Mouse (Mus musculus): Measurements from ENCODE around the gene Cts8. TPM values are rescaled to one million over a fixed set of nuclear protein-coding genes. Genes with fewer than 3 reads are reported as not detected.

Gene Cts8
- total RNA-seq (2014; rRNA removed): not detected in 2 replicates
- polyA plus RNA-seq (2015; fragmentation: Nextera tagmentation; extraction: Ambion mirVana): not detected in 2 replicates

- Histone ChIP-seq H3K4me3 (ENCODE audit: low read depth, low read length) (no peak within 1 kb of the TSS), H3K27ac (ENCODE audit: low read depth, low read length) (no peak within 1 kb of the TSS), H3K4me1 (ENCODE audit: insufficient read depth, low read length) (no peaks in the 10 kb centered on the region), H3K36me3 (ENCODE audit: insufficient read depth, low read length) (no peaks in the 10 kb centered on the region), H3K9ac (replicated peaks; ENCODE audit: low read length, poor library complexity, severe bottlenecking) (no peak within 1 kb of the TSS), H3K9me3 (ENCODE audit: low read length) (peaks cover 30% of the 10 kb centered on the region; the same call in 1 of the 2 replicates), H3K4me2 (ENCODE audit: low read depth, low read length, poor library complexity, severe bottlenecking) (no peak within 1 kb of the TSS), H3K27me3 (ENCODE audit: insufficient read depth, low read length) (no peaks in the 10 kb centered on the region)
- TF ChIP-seq CTCF (IDR thresholded peaks at IDR 0.05): no peak
- ATAC-seq (ENCODE audit: low FRiP score) (no peak), DNase-seq (ENCODE audit: low spot score) (no peak)
- 81% methylated on average over 2 of the region's 2 CpGs for WGBS
Measured at GRCm38 (mm10) chr13:61255258-61255657, at the start of gene Cts8. Cts8 (minus strand) TSS chr13:61255358.

GRCm38 (mm10) chr13:61288739-61289138, 33.6 kb upstream of the Cts8 start, which contains the start of gene Gm49398:
Gm49398 (minus strand) TSS chr13:61288839.
- 83% methylated on average over 2 of the region's 2 CpGs for WGBS
- no peak within 1 kb of the TSS for H3K27ac ChIP-seq (ENCODE audit: low read depth, low read length)
- no peak for ATAC-seq (ENCODE audit: low FRiP score)
- TF ChIP-seq CTCF (IDR thresholded peaks at IDR 0.05): no peak
- H3K9ac ChIP-seq (replicated peaks; ENCODE audit: low read length, poor library complexity, severe bottlenecking): no peak within 1 kb of the TSS
- peaks cover 32% of the 10 kb centered on the region for H3K9me3 ChIP-seq (ENCODE audit: low read length)
- H3K36me3 ChIP-seq (ENCODE audit: insufficient read depth, low read length): no peaks in the 10 kb centered on the region
- no peak within 1 kb of the TSS for H3K4me2 ChIP-seq (ENCODE audit: low read depth, low read length, poor library complexity, severe bottlenecking)
- H3K4me3 ChIP-seq (ENCODE audit: low read depth, low read length): no peak within 1 kb of the TSS
- DNase-seq (ENCODE audit: low spot score): no peak
- H3K4me1 ChIP-seq (ENCODE audit: insufficient read depth, low read length): no peaks in the 10 kb centered on the region
- H3K27me3 ChIP-seq (ENCODE audit: insufficient read depth, low read length): no peaks in the 10 kb centered on the region

GRCm38 (mm10) chr13:61241076-61241947, 13.8 kb downstream of the Cts8 start:
- DNase-seq (ENCODE audit: low spot score) (peak; percentile 15), ATAC-seq (ENCODE audit: low FRiP score) (no peak)
- 66% methylated on average over 13 of the region's 13 CpGs for WGBS
- H3K27ac ChIP-seq (ENCODE audit: low read depth, low read length): no peak overlapping the region
- no peaks in the 10 kb centered on the region for H3K4me1 ChIP-seq (ENCODE audit: insufficient read depth, low read length)
- no peaks in the 10 kb centered on the region for H3K27me3 ChIP-seq (ENCODE audit: insufficient read depth, low read length)
- H3K4me2 ChIP-seq (ENCODE audit: low read depth, low read length, poor library complexity, severe bottlenecking): no peak overlapping the region
- no peaks in the 10 kb centered on the region for H3K36me3 ChIP-seq (ENCODE audit: insufficient read depth, low read length)
- H3K4me3 ChIP-seq (ENCODE audit: low read depth, low read length): no peak overlapping the region
- peak; percentile 60 for TF ChIP-seq CTCF (IDR thresholded peaks at IDR 0.05)
- H3K9ac ChIP-seq (replicated peaks; ENCODE audit: low read length, poor library complexity, severe bottlenecking): no peak overlapping the region
- peaks cover 18% of the 10 kb centered on the region; the same call in 1 of the 2 replicates for H3K9me3 ChIP-seq (ENCODE audit: low read length)

- no peak for TF ChIP-seq CTCF (IDR thresholded peaks at IDR 0.05)
- no peak within 1 kb of the TSS for H3K27ac ChIP-seq (ENCODE audit: low read depth, low read length)
- ATAC-seq (ENCODE audit: low FRiP score) (no peak), DNase-seq (ENCODE audit: low spot score) (no peak)
- H3K27me3 ChIP-seq (ENCODE audit: insufficient read depth, low read length): no peaks in the 10 kb centered on the region
- peaks cover 51% of the 10 kb centered on the region for H3K9me3 ChIP-seq (ENCODE audit: low read length)
- H3K4me2 ChIP-seq (ENCODE audit: low read depth, low read length, poor library complexity, severe bottlenecking): no peak within 1 kb of the TSS
- no peaks in the 10 kb centered on the region for H3K36me3 ChIP-seq (ENCODE audit: insufficient read depth, low read length)
- no peaks in the 10 kb centered on the region for H3K4me1 ChIP-seq (ENCODE audit: insufficient read depth, low read length)
- no peak within 1 kb of the TSS for H3K9ac ChIP-seq (replicated peaks; ENCODE audit: low read length, poor library complexity, severe bottlenecking)
- H3K4me3 ChIP-seq (ENCODE audit: low read depth, low read length): no peak within 1 kb of the TSS
- 82% methylated on average over 3 of the region's 3 CpGs for WGBS
Measured at GRCm38 (mm10) chr13:61203310-61203709, 51.8 kb downstream of the Cts8 start, which contains the start of gene Cts6. Cts6 (minus strand) TSS chr13:61203410.

Other genes starting within 250 kb of the Cts8 start
- gene Ctsj, start 249.4 kb downstream of the Cts8 start, total RNA-seq (2014; rRNA removed): not detected in 2 replicates
- gene Ctsj, start 249.4 kb downstream of the Cts8 start, polyA plus RNA-seq (2015; fragmentation: Nextera tagmentation; extraction: Ambion mirVana): not detected in 2 replicates
- gene Ctsq, start 214.7 kb downstream of the Cts8 start, total RNA-seq (2014; rRNA removed): not detected in 2 replicates
- not detected in 2 replicates for gene Ctsq, start 214.7 kb downstream of the Cts8 start, polyA plus RNA-seq (2015; fragmentation: Nextera tagmentation; extraction: Ambion mirVana)
- gene Ctsr, start 91.1 kb downstream of the Cts8 start, total RNA-seq (2014; rRNA removed): not detected in 2 replicates
- not detected in 2 replicates for gene Ctsr, start 91.1 kb downstream of the Cts8 start, polyA plus RNA-seq (2015; fragmentation: Nextera tagmentation; extraction: Ambion mirVana)
- not detected in 2 replicates for gene Cts6, start 51.9 kb downstream of the Cts8 start, total RNA-seq (2014; rRNA removed)
- not detected in 2 replicates for gene Cts6, start 51.9 kb downstream of the Cts8 start, polyA plus RNA-seq (2015; fragmentation: Nextera tagmentation; extraction: Ambion mirVana)
- not detected in 2 replicates for gene Gm49398, start 33.5 kb upstream of the Cts8 start, total RNA-seq (2014; rRNA removed)
- gene Gm49398, start 33.5 kb upstream of the Cts8 start, polyA plus RNA-seq (2015; fragmentation: Nextera tagmentation; extraction: Ambion mirVana): not detected in 2 replicates
- not detected in 2 replicates for gene Cts7, start 102.8 kb upstream of the Cts8 start, total RNA-seq (2014; rRNA removed)
- not detected in 2 replicates for gene Cts7, start 102.8 kb upstream of the Cts8 start, polyA plus RNA-seq (2015; fragmentation: Nextera tagmentation; extraction: Ambion mirVana)